Mouse (Mus musculus): ENCODE measurements around the gene Txnrd2. TPM values are rescaled to one million over a fixed set of nuclear protein-coding genes. Genes with fewer than 3 reads are reported as not detected.

The Txnrd2 gene
- total RNA-seq (2012; rRNA removed) = 7.9 and 8.4 TPM in 2 replicates

- peaks cover 0 to 9% of the 10 kb centered on the region in 2 experiments; a peak in 2 of 4 replicates for H3K4me1 ChIP-seq (ENCODE audit: control insufficient read depth in 2 of 2, insufficient read depth in 2 of 2, low read length in 2 of 2, poor library complexity in 1 of 2)
- TF ChIP-seq ZC3H11A (IDR thresholded peaks at IDR 0.05; ENCODE audit: borderline replicate concordance, low read depth, low read length) (0 out of 2 replicates have a peak, but pooled peaks have one; percentile 17), CHD2 (IDR thresholded peaks at IDR 0.05; ENCODE audit: low read depth, low read length) (no peak), HCFC1 (IDR thresholded peaks at IDR 0.05; ENCODE audit: borderline replicate concordance, insufficient read depth, low read length) (no peak)
- H3K9me3 ChIP-seq (ENCODE audit: control insufficient read depth, insufficient read depth, low read depth, low read length) = no peaks in the 10 kb centered on the region
- DNase-seq (ENCODE audit: low read depth, low spot score) = peak; percentile 15
- peak within 1 kb of the TSS; percentile 69 to 89 for H3K4me3 ChIP-seq (ENCODE audit: insufficient read depth in 1 of 2, low read depth in 1 of 2, low read length in 2 of 2, poor library complexity in 1 of 2, severe bottlenecking in 1 of 2)
- peak within 1 kb of the TSS; percentile 88 for H3K9ac ChIP-seq (ENCODE audit: insufficient read depth, low read depth, low read length, poor library complexity, severe bottlenecking)
- in situ Hi-C loops (cut with MboI; ENCODE audit: low sequenced_read_pairs in 2 of 2, unreplicated experiment in 2 of 2) = no loop called here
- no peak within 1 kb of the TSS for H3K27ac ChIP-seq (ENCODE audit: insufficient read depth, low read depth, low read length, poor library complexity, severe bottlenecking)
- no peaks in the 10 kb centered on the region for H3K36me3 ChIP-seq (ENCODE audit: control insufficient read depth, insufficient read depth, low read length, poor library complexity, severe bottlenecking)
Measured at GRCm38 (mm10) chr16:18426215-18426791, at the start of gene Txnrd2. TSS of gene Txnrd2 (plus strand) at chr16:18426384.

DNA sequence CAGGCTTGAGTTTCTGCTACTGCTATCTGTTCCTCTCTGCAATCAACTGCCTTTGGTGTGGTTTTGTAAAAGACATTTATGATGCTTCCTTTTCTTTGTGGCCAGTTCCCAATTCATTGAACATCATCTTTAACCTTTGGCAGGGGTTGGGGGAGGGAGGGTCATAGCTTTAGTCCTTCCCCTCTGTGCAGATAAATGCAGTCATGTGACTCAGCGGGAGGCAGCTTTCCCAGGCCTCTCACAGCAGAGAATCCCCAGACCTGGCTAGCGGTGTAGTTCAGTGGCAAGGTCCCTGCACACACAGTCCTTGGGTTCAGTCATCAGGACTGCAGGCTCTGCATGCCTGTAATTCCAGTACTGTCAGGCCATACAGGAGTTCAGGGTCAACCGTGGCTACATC lies 49.0 kb upstream of the Txnrd2 start:
- DNase-seq (ENCODE audit: low read depth, low spot score) = no peak
- H3K4me3 ChIP-seq (ENCODE audit: insufficient read depth in 1 of 2, low read depth in 1 of 2, low read length in 2 of 2, poor library complexity in 1 of 2, severe bottlenecking in 1 of 2) = no peak overlapping the region
- H3K27ac ChIP-seq (ENCODE audit: insufficient read depth, low read depth, low read length, poor library complexity, severe bottlenecking) = no peak overlapping the region
- H3K9ac ChIP-seq (ENCODE audit: insufficient read depth, low read depth, low read length, poor library complexity, severe bottlenecking) = no peak overlapping the region
- in situ Hi-C loops (cut with MboI; ENCODE audit: low sequenced_read_pairs in 2 of 2, unreplicated experiment in 2 of 2) = no loop called here
- TF ChIP-seq MAFK (IDR thresholded peaks at IDR 0.05; ENCODE audit: insufficient read depth, low read depth, low read length) (no peak), ZNF384 (IDR thresholded peaks at IDR 0.05; ENCODE audit: low read depth, low read length) (no peak), CHD2 (IDR thresholded peaks at IDR 0.05; ENCODE audit: low read depth, low read length) (no peak), ZC3H11A (IDR thresholded peaks at IDR 0.05; ENCODE audit: borderline replicate concordance, low read depth, low read length) (no peak), HCFC1 (IDR thresholded peaks at IDR 0.05; ENCODE audit: borderline replicate concordance, insufficient read depth, low read length) (no peak)
- no peaks in the 10 kb centered on the region for H3K36me3 ChIP-seq (ENCODE audit: control insufficient read depth, insufficient read depth, low read length, poor library complexity, severe bottlenecking)
- H3K9me3 ChIP-seq (ENCODE audit: control insufficient read depth, insufficient read depth, low read depth, low read length) = no peaks in the 10 kb centered on the region
- H3K4me1 ChIP-seq (ENCODE audit: control insufficient read depth in 2 of 2, insufficient read depth in 2 of 2, low read length in 2 of 2, poor library complexity in 1 of 2) = peaks cover 8 to 13% of the 10 kb centered on the region in 2 experiments; a peak in 3 of 4 replicates

- no peak for DNase-seq (ENCODE audit: low read depth, low spot score)
- H3K9me3 ChIP-seq (ENCODE audit: control insufficient read depth, insufficient read depth, low read depth, low read length) = no peaks in the 10 kb centered on the region
- no peak overlapping the region for H3K9ac ChIP-seq (ENCODE audit: insufficient read depth, low read depth, low read length, poor library complexity, severe bottlenecking)
- H3K4me1 ChIP-seq (ENCODE audit: control insufficient read depth in 2 of 2, insufficient read depth in 2 of 2, low read length in 2 of 2, poor library complexity in 1 of 2) = peaks cover 8 to 18% of the 10 kb centered on the region in 2 experiments; a peak in 3 of 4 replicates
- TF ChIP-seq HCFC1 (IDR thresholded peaks at IDR 0.05; ENCODE audit: borderline replicate concordance, insufficient read depth, low read length) = no peak
- no peak for TF ChIP-seq ZC3H11A (IDR thresholded peaks at IDR 0.05; ENCODE audit: borderline replicate concordance, low read depth, low read length)
- no peak for TF ChIP-seq MAFK (IDR thresholded peaks at IDR 0.05; ENCODE audit: insufficient read depth, low read depth, low read length)
- no peak for TF ChIP-seq CHD2 (IDR thresholded peaks at IDR 0.05; ENCODE audit: low read depth, low read length)
- TF ChIP-seq ZNF384 (IDR thresholded peaks at IDR 0.05; ENCODE audit: low read depth, low read length) = no peak
- in situ Hi-C loops (cut with MboI; ENCODE audit: low sequenced_read_pairs in 2 of 2, unreplicated experiment in 2 of 2) = no loop called here
- H3K27ac ChIP-seq (ENCODE audit: insufficient read depth, low read depth, low read length, poor library complexity, severe bottlenecking) = no peak overlapping the region
- no peaks in the 10 kb centered on the region for H3K36me3 ChIP-seq (ENCODE audit: control insufficient read depth, insufficient read depth, low read length, poor library complexity, severe bottlenecking)
- no peak overlapping the region for H3K4me3 ChIP-seq (ENCODE audit: insufficient read depth in 1 of 2, low read depth in 1 of 2, low read length in 2 of 2, poor library complexity in 1 of 2, severe bottlenecking in 1 of 2)
Measured at GRCm38 (mm10) chr16:18378489-18378888, 47.7 kb upstream of the Txnrd2 start.

- in situ Hi-C loops (cut with MboI; ENCODE audit: low sequenced_read_pairs in 2 of 2, unreplicated experiment in 2 of 2) = no loop called here
- DNase-seq (ENCODE audit: low read depth, low spot score) = no peak
- no peak overlapping the region for H3K9ac ChIP-seq (ENCODE audit: insufficient read depth, low read depth, low read length, poor library complexity, severe bottlenecking)
- no peaks in the 10 kb centered on the region for H3K9me3 ChIP-seq (ENCODE audit: control insufficient read depth, insufficient read depth, low read depth, low read length)
- peaks cover 10 to 25% of the 10 kb centered on the region in 2 experiments; a peak in 3 of 4 replicates for H3K4me1 ChIP-seq (ENCODE audit: control insufficient read depth in 2 of 2, insufficient read depth in 2 of 2, low read length in 2 of 2, poor library complexity in 1 of 2)
- no peaks in the 10 kb centered on the region for H3K36me3 ChIP-seq (ENCODE audit: control insufficient read depth, insufficient read depth, low read length, poor library complexity, severe bottlenecking)
- H3K4me3 ChIP-seq (ENCODE audit: insufficient read depth in 1 of 2, low read depth in 1 of 2, low read length in 2 of 2, poor library complexity in 1 of 2, severe bottlenecking in 1 of 2) = no peak overlapping the region
- TF ChIP-seq HCFC1 (IDR thresholded peaks at IDR 0.05; ENCODE audit: borderline replicate concordance, insufficient read depth, low read length) (no peak), MAFK (IDR thresholded peaks at IDR 0.05; ENCODE audit: insufficient read depth, low read depth, low read length) (no peak), ZC3H11A (IDR thresholded peaks at IDR 0.05; ENCODE audit: borderline replicate concordance, low read depth, low read length) (no peak)
- H3K27ac ChIP-seq (ENCODE audit: insufficient read depth, low read depth, low read length, poor library complexity, severe bottlenecking) = no peak overlapping the region
Measured at GRCm38 (mm10) chr16:18379338-18380001, 46.7 kb upstream of the Txnrd2 start.

All from ES-E14 (cell line).